Mouse (Mus musculus) layer of hippocampus, adult 18-20 months (tissue): ENCODE results near the gene Epha6. TPM values are rescaled to one million over a fixed set of nuclear protein-coding genes. Genes with fewer than 3 reads are reported as not detected.
A peak's percentile ranks its signal among the peaks of the same experiment; 100 is the strongest.
"Not testable (repeated sequence)": the region's sequence is repeated elsewhere in the genome, so short reads cannot be mapped to it uniquely, and the experiment has no call there.

Experiments
- DNase-seq, 2 experiments: peaks; one replicate each; pipeline ENCODE4 v3.0.0; 2022; ENCODE audit warnings: low spot score in 2 of 2
- total RNA-seq, 2 experiments: library from RNA; stranded (reverse); gene quantifications; 2 replicates each; pipeline ENCODE4 v1.2.3; 2021

The Epha6 gene
- total RNA-seq, 2 experiments from 2014 or later = 147 to 189 TPM

GRCm38 (mm10) chr16:60006857-60007568 is 598.3 kb downstream of the Epha6 start:
- DNase-seq = no peak

DNA sequence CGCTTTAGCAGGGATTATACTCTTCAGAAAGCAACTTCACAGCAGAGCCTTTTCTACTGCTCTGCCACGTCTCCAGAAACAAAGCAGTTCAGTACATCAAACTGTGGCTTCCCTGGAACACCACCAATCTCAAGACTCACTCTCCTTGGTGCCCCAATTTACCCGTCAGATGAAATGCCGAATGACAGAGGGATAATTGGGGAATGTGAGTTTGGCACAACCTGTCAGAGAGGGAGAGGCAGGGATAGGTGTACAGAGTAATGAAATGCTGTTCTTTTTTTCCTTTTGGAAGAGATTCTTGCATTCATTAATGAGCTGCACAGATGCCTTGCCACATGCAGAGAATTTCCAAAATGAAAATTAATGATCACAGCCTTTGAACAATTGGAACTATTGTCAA is 635.5 kb downstream of the Epha6 start:
- peak; percentile 8 to 33 for DNase-seq

DNA sequence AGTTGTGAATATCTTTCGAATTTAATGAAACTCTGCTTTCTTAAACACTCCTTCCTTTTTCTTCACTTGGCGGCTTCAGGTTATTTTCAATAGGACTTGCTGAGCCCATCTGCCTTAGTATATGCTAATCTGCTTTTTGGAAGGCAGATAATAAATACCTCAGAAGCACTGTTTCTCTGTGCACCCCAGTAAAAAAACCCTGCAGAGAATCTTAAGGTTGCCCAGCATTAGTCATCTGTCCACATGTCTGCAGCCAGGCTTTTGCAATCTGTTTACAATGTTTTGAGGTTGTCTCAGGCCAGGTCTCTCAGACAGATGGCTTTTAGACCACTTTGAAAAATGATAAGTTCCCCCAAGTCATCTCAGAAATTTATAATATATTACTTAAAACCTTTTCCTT is 649.6 kb downstream of the Epha6 start:
- no peak for DNase-seq

GRCm38 (mm10) chr16:59923696-59924095 is 681.6 kb downstream of the Epha6 start:
- no peak for DNase-seq

GRCm38 (mm10) chr16:59880073-59880472 is 725.3 kb downstream of the Epha6 start:
- no peak for DNase-seq

DNA sequence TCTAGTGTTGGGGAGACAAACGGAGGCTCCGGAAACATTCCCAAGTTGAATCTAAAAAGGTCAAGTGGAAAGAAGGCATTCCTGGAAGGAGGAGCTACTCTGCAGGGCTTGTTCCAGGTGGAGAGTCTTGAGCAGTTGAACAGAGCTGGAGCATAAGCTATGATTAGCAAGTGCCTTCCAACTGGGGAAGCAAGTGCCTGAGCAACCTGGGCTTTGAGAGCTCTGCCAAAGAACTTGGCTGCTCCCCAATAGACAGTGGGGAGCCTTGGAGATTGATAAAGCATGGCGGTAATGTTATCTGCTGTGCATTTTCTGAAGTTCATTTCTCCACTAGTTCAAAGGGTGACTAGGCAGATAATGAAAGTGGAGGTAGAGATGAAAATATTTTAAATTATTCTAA is 733.5 kb downstream of the Epha6 start:
- no peak for DNase-seq

DNA sequence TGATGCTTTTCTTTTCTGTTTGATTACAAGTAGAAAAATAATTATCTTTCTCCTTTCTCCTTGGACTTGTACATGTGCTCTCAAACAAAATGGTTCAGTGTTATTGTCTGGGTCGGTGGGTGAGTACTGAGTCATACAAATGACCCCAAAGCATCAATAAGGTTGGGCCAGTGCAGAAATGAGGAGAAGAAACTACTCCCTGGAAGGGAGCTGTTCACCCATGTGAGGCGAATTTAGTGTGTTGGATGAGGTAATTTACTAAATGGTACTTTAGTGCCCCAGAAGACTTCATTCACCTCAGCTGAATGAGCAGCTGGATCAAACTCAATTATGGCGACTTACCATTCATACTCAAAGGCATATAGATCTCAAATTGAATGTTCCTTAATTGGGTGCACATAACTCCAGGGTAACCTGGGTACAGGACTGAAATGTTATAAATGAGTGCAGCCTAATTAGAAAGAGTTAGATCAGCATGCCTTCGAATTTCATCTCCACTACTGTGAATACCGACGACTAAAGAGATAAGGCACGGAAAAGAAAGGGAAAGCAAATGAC is 751.1 kb downstream of the Epha6 start:
- no peak for DNase-seq

DNA sequence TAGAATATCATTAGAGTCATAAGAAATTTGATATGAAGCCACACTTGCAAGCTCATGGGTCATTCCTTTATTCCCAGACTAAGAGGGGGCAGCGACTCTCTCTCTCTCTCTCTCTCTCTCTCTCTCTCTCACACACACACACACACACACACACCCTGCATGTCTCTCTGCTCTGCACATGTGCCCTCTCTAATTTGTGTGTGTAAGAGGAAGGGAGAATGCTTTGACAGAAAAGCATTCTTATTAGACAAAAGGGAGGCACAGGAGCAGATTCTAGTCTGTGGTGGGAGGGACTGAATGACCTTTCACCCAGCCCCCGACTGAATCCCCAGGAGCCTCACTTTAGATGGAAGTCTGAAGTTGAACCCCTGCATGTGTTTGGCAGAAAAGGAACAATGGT is 752.6 kb downstream of the Epha6 start:
- DNase-seq = no peak

DNA sequence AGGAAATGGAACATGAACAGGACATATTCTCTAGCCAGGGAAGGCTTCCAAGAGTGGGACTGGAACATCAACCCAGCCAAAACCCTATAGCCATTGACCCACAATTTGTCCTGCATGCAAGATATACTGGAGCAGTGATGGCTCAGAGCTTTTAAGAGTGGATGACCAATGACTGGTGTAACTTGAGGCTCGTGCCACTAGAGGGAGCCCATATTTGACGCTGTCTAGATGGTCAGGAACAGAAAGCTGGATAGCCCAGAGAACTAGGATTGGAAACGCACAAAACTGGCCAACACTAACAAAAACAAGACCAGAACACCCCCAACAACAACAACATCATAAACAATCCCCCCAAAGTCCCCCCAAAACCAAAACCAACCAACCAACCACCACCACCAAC is 758.8 kb downstream of the Epha6 start:
- DNase-seq = peak in 1 of 2 experiments; percentile 43

DNA sequence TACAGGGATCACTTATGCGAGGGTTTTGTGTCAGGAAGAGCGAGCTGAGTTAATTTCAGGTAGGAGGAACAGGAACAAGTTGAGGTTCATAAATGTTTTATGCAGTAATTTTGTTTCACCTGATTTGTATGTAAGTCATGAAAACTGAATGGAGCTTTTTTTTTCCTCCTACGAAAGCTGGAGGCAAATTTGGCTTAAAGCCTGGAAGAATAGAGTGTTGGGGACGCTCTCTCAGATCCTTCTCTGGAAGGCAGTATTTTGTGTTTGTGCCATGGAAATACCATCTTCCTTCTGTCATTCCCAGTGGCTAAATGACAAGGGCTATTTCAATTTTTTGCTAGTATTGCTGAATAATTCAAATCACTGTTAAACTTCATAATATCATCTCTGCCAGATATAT is 768.6 kb downstream of the Epha6 start:
- DNase-seq = peak in 1 of 2 experiments; percentile 30

DNA sequence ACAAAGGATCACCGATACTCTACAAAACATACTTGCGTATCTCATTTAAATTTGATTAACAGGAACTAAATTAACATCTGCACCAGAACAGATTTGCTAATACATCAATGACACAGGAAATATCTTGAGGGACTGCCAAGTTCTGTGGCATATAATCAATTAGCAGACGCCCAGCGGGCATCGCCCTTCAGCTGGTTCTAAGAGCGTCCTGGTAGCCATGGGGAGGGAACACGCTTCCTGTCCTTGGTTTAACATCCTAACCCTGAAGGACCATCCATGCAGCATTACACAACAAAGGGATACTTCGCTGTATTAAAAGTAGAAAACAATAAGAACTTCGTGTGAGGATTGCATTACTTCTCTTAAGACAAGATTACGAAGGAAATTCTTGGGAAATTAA is 769.0 kb downstream of the Epha6 start:
- no peak for DNase-seq

DNA sequence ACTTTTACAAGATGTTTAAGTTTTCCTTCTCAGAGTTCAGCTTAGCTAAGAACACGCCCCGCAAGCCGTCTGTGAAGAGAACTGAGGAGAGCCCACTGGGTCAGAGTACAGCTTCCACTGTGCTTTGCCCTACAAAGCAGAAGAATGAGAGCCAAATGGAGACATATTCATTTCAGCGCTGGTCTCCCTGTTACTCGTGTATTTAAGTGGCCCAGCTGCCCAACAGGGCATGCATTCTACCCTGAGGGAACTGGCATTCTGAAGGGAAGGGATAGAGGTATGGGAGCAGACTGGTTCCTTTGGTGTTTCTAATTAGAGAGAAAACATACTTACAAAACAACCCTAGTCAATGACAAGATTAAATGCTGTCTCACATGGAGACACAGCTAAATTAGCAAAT is 772.9 kb downstream of the Epha6 start:
- no peak for DNase-seq

GRCm38 (mm10) chr16:59829655-59830054 is 775.7 kb downstream of the Epha6 start:
- no peak for DNase-seq

DNA sequence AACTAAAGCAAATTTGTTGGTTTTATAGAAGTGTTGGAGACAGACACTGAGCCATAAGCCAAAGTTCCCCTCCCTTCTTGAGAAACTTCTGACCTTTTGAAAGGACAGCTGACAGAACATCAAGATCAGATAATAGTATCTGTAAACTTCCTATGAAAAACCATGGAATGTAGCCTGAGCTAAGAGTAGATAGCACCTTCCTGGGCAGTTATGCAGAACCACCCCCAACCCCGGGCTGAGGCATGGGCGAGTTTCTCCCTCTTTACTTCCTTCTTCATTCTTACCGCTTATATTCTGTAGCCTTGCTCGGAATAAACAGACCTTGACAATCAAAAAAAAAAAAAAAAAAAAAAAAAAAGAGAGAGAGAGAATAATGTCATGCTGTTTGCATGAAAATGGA is 805.5 kb downstream of the Epha6 start:
- DNase-seq = not testable (repeated sequence)

- DNase-seq = no peak
Measured at GRCm38 (mm10) chr16:59772297-59772696, 833.0 kb downstream of the Epha6 start.

DNA sequence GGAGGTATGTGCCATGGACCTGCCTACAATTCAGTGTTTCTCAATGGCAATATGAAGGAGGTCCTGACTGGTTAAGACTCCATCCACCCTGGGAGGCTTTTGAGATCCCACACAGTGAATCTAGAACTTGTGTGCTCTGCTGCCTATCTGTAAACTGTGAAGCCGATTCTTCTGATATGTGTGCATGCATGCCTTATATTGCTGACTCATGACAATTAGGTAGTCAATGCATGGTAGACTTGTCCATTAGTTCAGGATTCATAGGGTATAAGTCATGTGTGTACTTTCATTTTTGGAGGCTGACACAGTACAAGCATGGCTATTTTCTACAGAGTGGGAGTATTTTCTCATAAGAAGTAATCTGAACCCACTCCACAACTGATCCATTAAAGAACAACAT is 834.9 kb downstream of the Epha6 start:
- no peak for DNase-seq

DNA sequence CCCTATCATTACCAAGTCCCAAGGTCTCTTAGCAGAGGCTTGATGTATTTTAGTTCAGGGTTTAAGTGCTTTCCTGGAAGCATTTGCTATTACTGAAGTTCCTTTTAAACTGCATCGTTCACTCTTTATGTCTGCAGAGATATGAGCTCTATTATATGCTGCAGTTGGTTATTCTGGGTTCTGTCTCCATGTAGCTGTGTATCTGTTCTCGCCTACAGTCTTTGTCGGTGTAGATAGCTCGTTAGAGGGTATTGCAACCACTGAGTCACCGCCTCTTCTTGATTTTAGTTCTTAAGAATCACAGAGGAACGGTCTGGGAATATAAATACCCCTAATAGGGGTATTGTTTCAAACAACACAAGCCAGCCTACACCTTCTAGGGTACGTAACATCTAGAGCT is 835.4 kb downstream of the Epha6 start:
- no peak for DNase-seq

GRCm38 (mm10) chr16:59760875-59761274 is 844.5 kb downstream of the Epha6 start:
- no peak for DNase-seq

GRCm38 (mm10) chr16:59750905-59751304 is 854.4 kb downstream of the Epha6 start:
- DNase-seq = no peak

DNA sequence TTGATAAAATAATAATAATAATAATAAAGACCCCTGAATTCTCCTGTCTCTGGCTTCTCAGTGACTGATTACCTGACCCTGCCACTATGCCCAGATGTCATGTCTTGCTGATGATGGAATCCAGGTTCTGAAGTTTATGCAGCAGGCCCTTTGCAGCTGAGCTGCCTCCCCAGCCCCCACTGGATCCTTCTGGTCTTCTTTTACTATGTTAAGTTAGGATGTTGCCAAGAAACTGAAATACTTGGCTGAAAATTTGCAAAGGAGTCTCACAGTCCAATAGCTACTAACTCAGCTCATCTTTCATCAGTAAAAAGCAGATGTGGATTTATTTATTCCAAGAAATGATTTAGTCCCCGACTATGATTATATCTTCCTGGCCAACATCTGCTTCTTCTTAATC is 861.7 kb downstream of the Epha6 start:
- no peak for DNase-seq

DNA sequence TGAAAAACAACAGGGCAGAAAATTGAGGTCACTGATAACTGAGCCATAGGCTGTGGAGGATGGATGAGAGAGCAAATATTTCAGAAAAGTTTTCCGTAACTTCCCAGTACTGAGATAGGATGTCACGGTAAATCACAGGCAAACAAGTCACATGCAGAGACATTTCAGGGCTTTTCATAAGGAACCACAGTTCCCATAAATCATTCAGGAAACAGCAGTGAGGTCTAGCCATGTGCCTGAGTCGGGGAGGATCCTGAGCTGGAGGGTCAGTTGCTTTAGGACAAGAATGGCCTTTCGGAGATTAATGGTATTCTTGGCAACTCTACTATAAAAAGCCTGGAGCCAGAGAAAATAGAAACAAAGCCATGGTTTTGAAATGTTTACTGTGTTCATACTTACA is 889.8 kb downstream of the Epha6 start:
- no peak for DNase-seq

DNA sequence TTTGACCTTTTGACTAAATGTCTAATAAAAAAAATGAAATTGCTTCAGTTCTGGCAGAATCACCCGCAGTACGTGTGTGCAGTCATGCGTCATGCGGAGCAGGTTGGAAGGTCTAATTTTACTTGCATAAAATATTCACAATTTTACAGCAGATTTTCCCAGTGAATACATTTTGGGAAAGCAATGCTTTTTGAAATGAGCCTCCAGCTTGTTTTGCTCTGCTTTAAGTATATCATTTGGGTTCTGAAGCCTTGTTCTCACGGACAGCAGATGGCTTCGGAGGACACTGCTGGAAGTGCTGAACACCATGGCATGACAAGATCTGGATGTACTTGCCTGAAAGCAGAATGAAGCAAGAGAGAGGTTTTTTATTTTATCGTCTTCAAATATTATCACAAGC is 912.1 kb downstream of the Epha6 start:
- DNase-seq = peak; percentile 70 to 88

GRCm38 (mm10) chr16:59689120-59689519 is 916.2 kb downstream of the Epha6 start:
- no peak for DNase-seq
